Mouse (Mus musculus): Measurements from ENCODE around the gene Cdkl4. TPM values are rescaled to one million over a fixed set of nuclear protein-coding genes. Genes with fewer than 3 reads are reported as not detected.
"Not testable (repeated sequence)": the region's sequence is repeated elsewhere in the genome, so short reads cannot be mapped to it uniquely, and the experiment has no call there.

The Cdkl4 gene
- polyA plus RNA-seq, 1 experiment from 2014 or later: 7.3 TPM

DNA sequence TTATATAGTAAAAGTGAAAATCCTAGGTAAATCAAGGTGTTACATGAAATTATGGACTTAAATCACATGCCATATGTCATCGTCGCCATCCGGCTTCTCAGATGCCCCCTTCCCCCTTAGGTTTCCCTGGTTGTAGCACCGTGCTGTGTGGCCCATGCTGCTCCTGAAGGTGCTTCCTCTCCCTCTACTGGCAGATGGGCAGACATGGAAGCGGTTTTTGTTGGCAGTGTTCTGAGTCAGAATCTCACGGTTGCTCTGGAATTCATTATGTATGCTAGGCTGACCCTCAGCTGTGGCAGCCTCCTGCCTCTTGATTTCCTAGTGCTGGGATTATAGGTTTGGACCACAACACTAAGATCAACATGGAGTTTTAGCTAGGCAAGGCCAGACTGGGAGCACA lies 40.5 kb downstream of the Cdkl4 start:
- Histone ChIP-seq H3K9ac (ENCODE audit: low read length) (no peak overlapping the region), H3K27ac (ENCODE audit: low read depth, low read length) (no peak overlapping the region), H3K27me3 (ENCODE audit: control insufficient read depth, insufficient read depth, low read length) (no peaks in the 10 kb centered on the region), H3K36me3 (ENCODE audit: control insufficient read depth, insufficient read depth, low read length) (no peaks in the 10 kb centered on the region), H3K4me2 (ENCODE audit: low read depth) (no peak overlapping the region), H3K4me3 (ENCODE audit: low read depth, low read length) (no peak overlapping the region), H3K4me1 (ENCODE audit: control insufficient read depth, insufficient read depth, low read length) (no peaks in the 10 kb centered on the region), H3K9me3 (ENCODE audit: control insufficient read depth, low read length) (no peaks in the 10 kb centered on the region)
- no peak for DNase-seq (ENCODE audit: low spot score)
- ATAC-seq (ENCODE audit: insufficient read depth, low FRiP score, low TSS enrichment): no peak
- 66% methylated on average over 6 of the region's 6 CpGs for WGBS

GRCm38 (mm10) chr17:80535633-80536032 lies 42.0 kb downstream of the Cdkl4 start:
- no peak overlapping the region for H3K4me2 ChIP-seq (ENCODE audit: low read depth)

GRCm38 (mm10) chr17:80531351-80531750 lies 46.3 kb downstream of the Cdkl4 start:
- not testable (repeated sequence) for H3K27ac ChIP-seq (ENCODE audit: low read depth, low read length); H3K4me1 ChIP-seq (ENCODE audit: control insufficient read depth, insufficient read depth, low read length); DNase-seq (ENCODE audit: low spot score); H3K9me3 ChIP-seq (ENCODE audit: control insufficient read depth, low read length); H3K27me3 ChIP-seq (ENCODE audit: control insufficient read depth, insufficient read depth, low read length); ATAC-seq (ENCODE audit: insufficient read depth, low FRiP score, low TSS enrichment); H3K4me3 ChIP-seq (ENCODE audit: low read depth, low read length); H3K9ac ChIP-seq (ENCODE audit: low read length); H3K4me2 ChIP-seq (ENCODE audit: low read depth); H3K36me3 ChIP-seq (ENCODE audit: control insufficient read depth, insufficient read depth, low read length)
- WGBS: 43% methylated on average over 2 of the region's 2 CpGs

More at GRCm38 (mm10) chr17:80535633-80536032, 42.0 kb downstream of the Cdkl4 start:
- Histone ChIP-seq H3K9me3 (ENCODE audit: control insufficient read depth, low read length) (no peaks in the 10 kb centered on the region), H3K27ac (ENCODE audit: low read depth, low read length) (no peak overlapping the region), H3K27me3 (ENCODE audit: control insufficient read depth, insufficient read depth, low read length) (no peaks in the 10 kb centered on the region), H3K4me3 (ENCODE audit: low read depth, low read length) (no peak overlapping the region), H3K36me3 (ENCODE audit: control insufficient read depth, insufficient read depth, low read length) (no peaks in the 10 kb centered on the region), H3K4me1 (ENCODE audit: control insufficient read depth, insufficient read depth, low read length) (no peaks in the 10 kb centered on the region), H3K9ac (ENCODE audit: low read length) (no peak overlapping the region)
- DNase-seq (ENCODE audit: low spot score): no peak
- ATAC-seq (ENCODE audit: insufficient read depth, low FRiP score, low TSS enrichment): no peak
- 81% methylated on average over 6 of the region's 6 CpGs for WGBS

DNA sequence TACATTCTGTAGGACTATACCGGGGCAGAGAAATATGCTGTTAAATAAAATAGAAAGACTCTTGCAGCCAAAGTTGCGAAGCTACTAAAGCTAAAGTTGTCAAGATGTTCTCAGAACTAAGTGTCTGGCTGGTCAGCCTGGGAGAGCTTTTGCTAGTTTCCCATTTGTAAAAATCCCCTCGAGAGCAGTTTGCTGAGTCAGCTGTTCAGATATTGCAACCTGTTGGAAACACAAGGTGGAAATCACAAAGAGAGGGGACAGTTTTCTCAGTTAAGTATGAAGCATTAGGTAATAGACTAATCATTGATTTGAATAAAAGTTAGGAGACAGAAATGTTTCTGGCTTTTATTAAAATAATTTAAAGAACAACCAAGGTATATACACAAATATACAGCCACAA lies 54.4 kb downstream of the Cdkl4 start:
- ATAC-seq (ENCODE audit: insufficient read depth, low FRiP score, low TSS enrichment): no peak

GRCm38 (mm10) chr17:80522229-80522556 lies 55.4 kb downstream of the Cdkl4 start:
- no peaks in the 10 kb centered on the region for H3K36me3 ChIP-seq (ENCODE audit: control insufficient read depth, insufficient read depth, low read length)
- no peak overlapping the region for H3K4me2 ChIP-seq (ENCODE audit: low read depth)
- H3K27me3 ChIP-seq (ENCODE audit: control insufficient read depth, insufficient read depth, low read length): no peaks in the 10 kb centered on the region
- ATAC-seq (ENCODE audit: insufficient read depth, low FRiP score, low TSS enrichment): no peak
- WGBS: 78% methylated on average over 7 of the region's 7 CpGs
- no peak overlapping the region for H3K27ac ChIP-seq (ENCODE audit: low read depth, low read length)
- no peaks in the 10 kb centered on the region for H3K4me1 ChIP-seq (ENCODE audit: control insufficient read depth, insufficient read depth, low read length)
- no peaks in the 10 kb centered on the region for H3K9me3 ChIP-seq (ENCODE audit: control insufficient read depth, low read length)
- no peak for DNase-seq (ENCODE audit: low spot score)
- no peak overlapping the region for H3K4me3 ChIP-seq (ENCODE audit: low read depth, low read length)
- H3K9ac ChIP-seq (ENCODE audit: low read length): no peak overlapping the region

More for the DNA sequence above, 54.4 kb downstream of the Cdkl4 start:
- WGBS: 89% methylated on average over 3 of the region's 3 CpGs
- H3K4me1 ChIP-seq (ENCODE audit: control insufficient read depth, insufficient read depth, low read length): no peaks in the 10 kb centered on the region
- no peaks in the 10 kb centered on the region for H3K36me3 ChIP-seq (ENCODE audit: control insufficient read depth, insufficient read depth, low read length)
- no peaks in the 10 kb centered on the region for H3K9me3 ChIP-seq (ENCODE audit: control insufficient read depth, low read length)
- H3K4me3 ChIP-seq (ENCODE audit: low read depth, low read length): no peak overlapping the region
- no peak overlapping the region for H3K4me2 ChIP-seq (ENCODE audit: low read depth)
- no peak overlapping the region for H3K9ac ChIP-seq (ENCODE audit: low read length)
- H3K27ac ChIP-seq (ENCODE audit: low read depth, low read length): no peak overlapping the region
- no peak for DNase-seq (ENCODE audit: low spot score)
- H3K27me3 ChIP-seq (ENCODE audit: control insufficient read depth, insufficient read depth, low read length): no peaks in the 10 kb centered on the region

- Histone ChIP-seq H3K9ac (ENCODE audit: low read length) (no peak overlapping the region), H3K27me3 (ENCODE audit: control insufficient read depth, insufficient read depth, low read length) (no peaks in the 10 kb centered on the region), H3K4me1 (ENCODE audit: control insufficient read depth, insufficient read depth, low read length) (no peaks in the 10 kb centered on the region), H3K9me3 (ENCODE audit: control insufficient read depth, low read length) (no peaks in the 10 kb centered on the region), H3K4me3 (ENCODE audit: low read depth, low read length) (no peak overlapping the region), H3K4me2 (ENCODE audit: low read depth) (no peak overlapping the region), H3K27ac (ENCODE audit: low read depth, low read length) (no peak overlapping the region), H3K36me3 (ENCODE audit: control insufficient read depth, insufficient read depth, low read length) (no peaks in the 10 kb centered on the region)
- ATAC-seq (ENCODE audit: insufficient read depth, low FRiP score, low TSS enrichment) (no peak), DNase-seq (ENCODE audit: low spot score) (no peak)
- WGBS: 78% methylated on average over 4 of the region's 4 CpGs
These were observed 55.9 kb downstream of the Cdkl4 start for GRCm38 (mm10) chr17:80521521-80522228.

GRCm38 (mm10) chr17:80520537-80520936 lies 57.1 kb downstream of the Cdkl4 start:
- WGBS: 88% methylated on average over 8 of the region's 8 CpGs

DNA sequence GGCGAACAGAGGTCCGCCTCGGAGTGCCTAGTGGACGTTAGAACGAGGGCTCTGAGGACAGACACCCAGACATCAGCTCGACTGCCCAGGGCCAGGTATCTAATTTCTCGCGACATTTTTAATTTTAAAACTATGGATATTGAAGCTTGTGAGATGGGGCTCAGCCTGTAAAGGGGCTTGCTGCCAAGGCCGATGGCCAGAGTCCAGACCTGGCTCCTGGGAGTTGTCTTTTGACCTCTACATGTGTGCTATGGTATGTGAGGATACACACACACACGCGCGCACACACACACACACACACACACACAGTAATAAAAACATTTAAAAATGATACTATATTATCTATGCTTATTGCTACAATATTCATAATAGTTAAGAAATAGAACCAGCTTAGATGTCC lies 58.8 kb downstream of the Cdkl4 start:
- no peaks in the 10 kb centered on the region for H3K9me3 ChIP-seq (ENCODE audit: control insufficient read depth, low read length)
- no peaks in the 10 kb centered on the region for H3K36me3 ChIP-seq (ENCODE audit: control insufficient read depth, insufficient read depth, low read length)
- no peaks in the 10 kb centered on the region for H3K27me3 ChIP-seq (ENCODE audit: control insufficient read depth, insufficient read depth, low read length)
- H3K4me3 ChIP-seq (ENCODE audit: low read depth, low read length): no peak overlapping the region
- WGBS: 94% methylated on average over 12 of the region's 12 CpGs
- H3K4me2 ChIP-seq (ENCODE audit: low read depth): no peak overlapping the region
- DNase-seq (ENCODE audit: low spot score) (no peak), ATAC-seq (ENCODE audit: insufficient read depth, low FRiP score, low TSS enrichment) (no peak)
- no peak overlapping the region for H3K9ac ChIP-seq (ENCODE audit: low read length)
- H3K4me1 ChIP-seq (ENCODE audit: control insufficient read depth, insufficient read depth, low read length): no peaks in the 10 kb centered on the region
- H3K27ac ChIP-seq (ENCODE audit: low read depth, low read length): no peak overlapping the region

More at GRCm38 (mm10) chr17:80520537-80520936, 57.1 kb downstream of the Cdkl4 start:
- no peaks in the 10 kb centered on the region for H3K27me3 ChIP-seq (ENCODE audit: control insufficient read depth, insufficient read depth, low read length)
- no peaks in the 10 kb centered on the region for H3K36me3 ChIP-seq (ENCODE audit: control insufficient read depth, insufficient read depth, low read length)
- H3K4me3 ChIP-seq (ENCODE audit: low read depth, low read length): no peak overlapping the region
- no peaks in the 10 kb centered on the region for H3K9me3 ChIP-seq (ENCODE audit: control insufficient read depth, low read length)
- no peak for DNase-seq (ENCODE audit: low spot score)
- no peak for ATAC-seq (ENCODE audit: insufficient read depth, low FRiP score, low TSS enrichment)
- H3K9ac ChIP-seq (ENCODE audit: low read length): no peak overlapping the region
- no peaks in the 10 kb centered on the region for H3K4me1 ChIP-seq (ENCODE audit: control insufficient read depth, insufficient read depth, low read length)
- no peak overlapping the region for H3K27ac ChIP-seq (ENCODE audit: low read depth, low read length)
- no peak overlapping the region for H3K4me2 ChIP-seq (ENCODE audit: low read depth)

- Histone ChIP-seq H3K4me2 (ENCODE audit: low read depth) (no peak overlapping the region), H3K27me3 (ENCODE audit: control insufficient read depth, insufficient read depth, low read length) (no peaks in the 10 kb centered on the region), H3K9ac (ENCODE audit: low read length) (no peak overlapping the region), H3K27ac (ENCODE audit: low read depth, low read length) (no peak overlapping the region), H3K9me3 (ENCODE audit: control insufficient read depth, low read length) (no peaks in the 10 kb centered on the region), H3K36me3 (ENCODE audit: control insufficient read depth, insufficient read depth, low read length) (no peaks in the 10 kb centered on the region), H3K4me3 (ENCODE audit: low read depth, low read length) (no peak overlapping the region), H3K4me1 (ENCODE audit: control insufficient read depth, insufficient read depth, low read length) (no peaks in the 10 kb centered on the region)
- DNase-seq (ENCODE audit: low spot score) (peak; percentile 32), ATAC-seq (ENCODE audit: insufficient read depth, low FRiP score, low TSS enrichment) (no peak)
- 74% methylated on average over 9 of the region's 9 CpGs for WGBS
These were observed 60.4 kb downstream of the Cdkl4 start for GRCm38 (mm10) chr17:80517244-80517643.

Data from neural tube, embryonic 11.5 days (tissue).